Mouse (Mus musculus) testis, adult 2 months (tissue): ENCODE measurements at regions not wholly inside any gene's neighbourhood (a gene's known extent, or its start where the extent isn't known, plus 50 kb on each side); places are given as distances from the start of the nearest gene placed in this dataset.

Experiments
- CTCF ChIP-seq: fragments of 200-500 bp; IDR thresholded peaks from 2 replicates; pipeline ENCODE4 v1.5.1; 2012; ENCODE audit warnings: low read depth, mild to moderate bottlenecking, inconsistent platforms, low read length, moderate library complexity; ENCODE audit not compliant: control insufficient read depth, insufficient read depth, insufficient replicate concordance
- POLR2A ChIP-seq: fragments of 200-500 bp; IDR thresholded peaks from 2 replicates; pipeline ENCODE4 v1.6.1; 2012; ENCODE audit warnings: low read depth, mild to moderate bottlenecking, inconsistent platforms, low read length, moderate library complexity; ENCODE audit not compliant: control insufficient read depth

- TF ChIP-seq POLR2A (no peak), CTCF (no peak)
These were observed 561.8 kb upstream of the Gm9747 start for GRCm38 (mm10) chr1:81671142-81671541.
